ENCODE assay signal across 14 mouse cellular contexts in the genomic region with DNA sequence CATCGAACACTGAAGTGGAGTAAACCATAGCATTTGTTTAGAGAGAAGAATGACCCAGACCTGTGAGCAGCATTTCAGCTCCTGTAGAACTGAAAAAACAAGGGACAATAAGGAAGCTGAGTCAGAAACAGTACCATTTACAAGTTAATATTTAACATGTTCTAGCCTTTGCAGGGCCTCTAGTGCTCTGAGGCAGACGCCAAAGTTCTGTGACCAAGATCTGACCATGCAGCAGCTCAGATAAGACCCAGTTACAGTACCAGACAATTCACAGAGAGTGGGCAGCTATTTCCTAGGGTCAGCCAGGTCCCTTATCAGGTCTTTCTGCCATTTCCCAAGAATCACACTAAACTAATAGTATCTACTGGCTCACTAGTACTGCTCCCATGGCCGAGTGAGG. TPM values are rescaled to one million over a fixed set of nuclear protein-coding genes. Genes with fewer than 3 reads are reported as not detected.
A peak's percentile ranks its signal among the peaks of the same experiment; 100 is the strongest.
DNase-seq lines count a peak whose midpoint lies in the region; ATAC-seq and TF ChIP-seq lines count a peak whose summit lies in the region.
"Had no signal": no experiment of that assay in that cellular context is flagged by ENCODE, and none has a peak within 500 bp of the region (broad histone marks: within the 10 kb centered on the region; RNA-seq: fewer than 3 reads in every experiment).

No protein-coding gene starts in this region.

- peak; percentile 85 for DNase-seq in liver, adult 2 months (ENCODE audit: extremely low read depth, low read depth, low spot score)
- DNase-seq in liver = no peak
- peak; percentile 58 for DNase-seq in kidney, adult 9 months
- DNase-seq in liver, embryonic 13.5 days = no peak
- DNase-seq in stomach, postnatal 0 days (ENCODE audit: low spot score) = peak; percentile 41
- no peak for DNase-seq in adrenal gland, postnatal 14 days
- DNase-seq in urinary bladder, postnatal 25 days (ENCODE audit: low spot score) = no peak
- DNase-seq: adrenal gland, adult 8-10 months; cerebellum, adult 2 months; spleen, adult 18-20 months had no signal

- H3K4me1 ChIP-seq in liver, adult 2 months (ENCODE audit: control insufficient read depth, insufficient read depth, low read length) = peaks cover 15% of the 10 kb centered on the region
- H3K4me1 ChIP-seq in liver, embryonic 13.5 days (replicated peaks) = no peaks in the 10 kb centered on the region
- no peaks in the 10 kb centered on the region for H3K4me1 ChIP-seq in stomach, postnatal 0 days (replicated peaks; ENCODE audit: control insufficient read depth, insufficient read depth)

- H3K36me3 ChIP-seq in liver, adult 2 months (ENCODE audit: control insufficient read depth, insufficient read depth, low read length) = peaks cover 15% of the 10 kb centered on the region
- H3K36me3 ChIP-seq in liver, embryonic 13.5 days = peaks cover 31% of the 10 kb centered on the region
- peaks cover 3% of the 10 kb centered on the region; the same call in 1 of the 2 replicates for H3K36me3 ChIP-seq in stomach, postnatal 0 days (ENCODE audit: control insufficient read depth, insufficient read depth, low read length)

- no peak overlapping the region; the same call in 1 of the 2 replicates for H3K4me2 ChIP-seq in liver, embryonic 13.5 days
- H3K4me2 ChIP-seq in stomach, postnatal 0 days (replicated peaks; ENCODE audit: low read depth) = no peak overlapping the region; the same call in 1 of the 2 replicates
- H3K4me2 ChIP-seq: hindbrain, embryonic 13.5 days; lung, embryonic 14.5 days; neural tube, embryonic 13.5 days had no signal

- no peak for TF ChIP-seq EP300 in stomach, postnatal 0 days (optimal IDR thresholded peaks at IDR 0.05)

- H3K4me3 ChIP-seq in liver, adult 2 months (ENCODE audit: insufficient read depth, low read depth, low read length) = no peak overlapping the region
- H3K4me3 ChIP-seq in liver, embryonic 13.5 days (replicated peaks) = no peak overlapping the region
- H3K4me3 ChIP-seq in stomach, postnatal 0 days (ENCODE audit: low read depth, low read length) = no peak overlapping the region
- H3K4me3 ChIP-seq: forebrain, embryonic 10.5 days; hindbrain, embryonic 13.5 days; neural tube, embryonic 13.5 days had no signal

- no peak overlapping the region for H3K9ac ChIP-seq in liver, adult 2 months (ENCODE audit: low read depth, low read length)
- no peak overlapping the region for H3K9ac ChIP-seq in liver, embryonic 13.5 days
- H3K9ac ChIP-seq in stomach, postnatal 0 days (ENCODE audit: low read length) = no peak overlapping the region
- H3K9ac ChIP-seq: hindbrain, embryonic 13.5 days; lung, embryonic 14.5 days; neural tube, embryonic 13.5 days had no signal

- H3K9me3 ChIP-seq in liver, embryonic 13.5 days (replicated peaks) = no peaks in the 10 kb centered on the region
- H3K9me3 ChIP-seq in stomach, postnatal 0 days (ENCODE audit: control insufficient read depth, low read length) = no peaks in the 10 kb centered on the region
- H3K9me3 ChIP-seq: forebrain, embryonic 10.5 days; hindbrain, embryonic 13.5 days; neural tube, embryonic 13.5 days had no signal

- TF ChIP-seq POLR2A in liver, adult 2 months (IDR thresholded peaks at IDR 0.05; ENCODE audit: extremely low read depth, insufficient read depth, low read length) = no peak

- peak; percentile 44 for ATAC-seq in liver, embryonic 13.5 days (ENCODE audit: low read depth)
- peak; percentile 86 for ATAC-seq in stomach, postnatal 0 days (ENCODE audit: low FRiP score, low TSS enrichment)

- peak overlapping the region; percentile 12 for H3K27ac ChIP-seq in liver, adult 2 months (replicated peaks; ENCODE audit: insufficient read depth, low read depth, low read length)
- peak overlapping the region; percentile 14; the same call in 1 of the 2 replicates for H3K27ac ChIP-seq in liver, embryonic 13.5 days
- peak overlapping the region; percentile 59 for H3K27ac ChIP-seq in stomach, postnatal 0 days (replicated peaks)
- H3K27ac ChIP-seq: forebrain, embryonic 10.5 days; hindbrain, embryonic 13.5 days; neural tube, embryonic 13.5 days had no signal

- no peaks in the 10 kb centered on the region for H3K79me2 ChIP-seq in liver, adult 2 months (ENCODE audit: control insufficient read depth, insufficient read depth, low read length)

- H3K27me3 ChIP-seq in liver, adult 2 months (ENCODE audit: control insufficient read depth, insufficient read depth, low read length) = no peaks in the 10 kb centered on the region
- H3K27me3 ChIP-seq in liver, embryonic 13.5 days = no peaks in the 10 kb centered on the region
- H3K27me3 ChIP-seq in stomach, postnatal 0 days (ENCODE audit: control insufficient read depth, insufficient read depth, low read length) = no peaks in the 10 kb centered on the region
- H3K27me3 ChIP-seq: hindbrain, embryonic 13.5 days; neural tube, embryonic 13.5 days had no signal

- 17% methylated on average over 3 of the region's 3 CpGs for WGBS in liver, adult 2 months
- WGBS in liver, embryonic 13.5 days (ENCODE audit: insufficient replicate concordance) = 48% methylated on average over 3 of the region's 3 CpGs
- WGBS in stomach, postnatal 0 days = 41% methylated on average over 3 of the region's 3 CpGs

- no peak for TF ChIP-seq CTCF in liver, adult 2 months (IDR thresholded peaks at IDR 0.05; ENCODE audit: low read depth, low read length)
- TF ChIP-seq CTCF in stomach, postnatal 0 days (IDR thresholded peaks at IDR 0.05; ENCODE audit: low read depth) = no peak

RNA-seq across cellular contexts. Expression of a gene that starts 31.4 kb away (rescaled TPM):
- total RNA-seq in liver, adult 2 months (2014; rRNA removed) = 34.8 and 50.5 TPM in 2 replicates
- 5.4 and 5.7 TPM in 2 replicates for polyA plus RNA-seq in liver, adult 2 months (2012; rRNA removed)
- polyA plus RNA-seq in liver, embryonic 13.5 days (2015; fragmentation: Nextera tagmentation; extraction: Ambion mirVana) = 76.1 and 91.2 TPM in 2 replicates
- 61.3 and 62.4 TPM in 2 replicates for polyA plus RNA-seq in stomach, postnatal 0 days (2015; fragmentation: Nextera tagmentation; extraction: Ambion mirVana)
- 86.7 and 102 TPM in 2 replicates for total RNA-seq in adrenal gland, postnatal 14 days (2021)

RNA-seq across cellular contexts. Expression of a gene that starts 51.4 kb away (rescaled TPM):
- 21.8 and 24.9 TPM in 2 replicates for total RNA-seq in liver, adult 2 months (2014; rRNA removed)
- 8.7 and 10.7 TPM in 2 replicates for polyA plus RNA-seq in liver, adult 2 months (2012; rRNA removed)
- 5.4 and 5.5 TPM in 2 replicates for polyA plus RNA-seq in liver, embryonic 13.5 days (2015; fragmentation: Nextera tagmentation; extraction: Ambion mirVana)
- polyA plus RNA-seq in stomach, postnatal 0 days (2015; fragmentation: Nextera tagmentation; extraction: Ambion mirVana) = 9.1 and 11.5 TPM in 2 replicates
- total RNA-seq in adrenal gland, postnatal 14 days (2021) = 24.9 and 25.0 TPM in 2 replicates

Comparison
In these comparisons a context has a peak if more than half of its experiments do, and no peak if none do; other contexts are left out.
1. DNase-seq: peak in liver, adult 2 months (single experiment), kidney, adult 9 months (single experiment) and stomach, postnatal 0 days (single experiment); none in liver (single experiment), liver, embryonic 13.5 days (single experiment), adrenal gland, postnatal 14 days (single experiment) and urinary bladder, postnatal 25 days (single experiment).
2. Peak in every context shown above with its lines, with median percentiles within 50 percentile points of each other: H3K27ac ChIP-seq.